Mouse (Mus musculus) kidney, adult 2 months (tissue): ENCODE results near the gene Rapgefl1.

Experiments used
- CTCF ChIP-seq: fragments of 200-500 bp; conservative IDR thresholded peaks from 2 replicates; pipeline ENCODE4 v1.5.1; 2011; ENCODE audit warnings: low read depth, mild to moderate bottlenecking, control low read depth, low read length, moderate library complexity, mixed read lengths; ENCODE audit not compliant: insufficient read depth, insufficient read length
- POLR2A ChIP-seq: fragments of 200-500 bp; IDR thresholded peaks from one replicate; pipeline ENCODE4 v1.6.1; 2011; ENCODE audit warnings: low read depth, low read length, control low read depth

DNA sequence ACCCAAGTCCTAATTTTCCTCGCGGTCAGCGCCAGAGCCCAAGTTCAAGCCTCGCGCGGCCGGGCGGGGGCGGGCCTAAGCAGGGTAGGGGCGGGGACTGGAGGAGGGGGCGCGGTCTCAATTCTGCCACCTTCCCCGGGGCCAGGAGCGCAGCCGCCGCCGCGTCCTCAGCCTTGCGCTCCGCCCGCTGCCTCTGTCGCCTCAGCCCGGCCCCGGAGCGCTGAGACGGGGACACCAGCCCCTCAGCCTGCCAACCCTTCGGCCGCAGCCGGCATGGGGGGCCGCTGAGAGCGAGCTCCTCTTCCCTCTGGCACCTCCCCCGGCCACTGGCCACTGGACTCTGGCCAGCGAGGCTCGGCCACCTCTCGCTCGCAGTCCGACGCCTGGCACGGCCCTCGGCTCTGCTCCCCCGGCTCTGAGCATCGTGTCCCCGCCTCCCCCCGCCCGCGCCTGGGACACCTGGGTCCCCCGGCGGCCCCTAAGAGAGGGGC is at the start of gene Rapgefl1:
- TF ChIP-seq CTCF (no peak), POLR2A (no peak)
